Mouse (Mus musculus) cerebellum, postnatal 25 days (tissue): Measurements from ENCODE around the gene Pla2g5.
A peak's percentile ranks its signal among the peaks of the same experiment; 100 is the strongest.
"Not testable (repeated sequence)": the region's sequence is repeated elsewhere in the genome, so short reads cannot be mapped to it uniquely, and the experiment has no call there.

Experiments used
- DNase-seq, 2 experiments: peaks; one replicate each; pipeline ENCODE4 v3.0.0; 2021; ENCODE audit warnings: mixed read lengths in 2 of 2

The Pla2g5 gene

GRCm38 (mm10) chr4:138856491-138856890, 6.8 kb downstream of the Pla2g5 start:
- peak; percentile 65 to 76 for DNase-seq

GRCm38 (mm10) chr4:138855092-138855632, 8.1 kb downstream of the Pla2g5 start:
- DNase-seq = no peak

- no peak for DNase-seq
Observed at GRCm38 (mm10) chr4:138852961-138853360, 10.3 kb downstream of the Pla2g5 start.

- DNase-seq = peak; percentile 84 to 86
Observed at GRCm38 (mm10) chr4:138851463-138851862, 11.8 kb downstream of the Pla2g5 start.

GRCm38 (mm10) chr4:138841386-138841785, 21.9 kb downstream of the Pla2g5 start:
- peak; percentile 55 to 74 for DNase-seq

GRCm38 (mm10) chr4:138840726-138841125, 22.6 kb downstream of the Pla2g5 start:
- DNase-seq = no peak

- DNase-seq = peak in 1 of 2 experiments; percentile 34
Observed at GRCm38 (mm10) chr4:138839806-138840205, 23.5 kb downstream of the Pla2g5 start.

GRCm38 (mm10) chr4:138827147-138827546, 36.1 kb downstream of the Pla2g5 start:
- DNase-seq = no peak

- DNase-seq = no peak
Observed at GRCm38 (mm10) chr4:138825751-138826567, 37.3 kb downstream of the Pla2g5 start.

- peak in 1 of 2 experiments; percentile 23 for DNase-seq
Observed at GRCm38 (mm10) chr4:138824660-138825059, 38.6 kb downstream of the Pla2g5 start.

GRCm38 (mm10) chr4:138824161-138824560, 39.1 kb downstream of the Pla2g5 start:
- DNase-seq = not testable (repeated sequence)

GRCm38 (mm10) chr4:138821036-138821435, 42.2 kb downstream of the Pla2g5 start:
- no peak for DNase-seq

- DNase-seq = peak in 1 of 2 experiments; percentile 31
Observed at GRCm38 (mm10) chr4:138819101-138819500, 44.2 kb downstream of the Pla2g5 start.

- DNase-seq = no peak
Observed at GRCm38 (mm10) chr4:138817736-138818135, 45.5 kb downstream of the Pla2g5 start.

- DNase-seq = no peak
Observed at GRCm38 (mm10) chr4:138816166-138816565, 47.1 kb downstream of the Pla2g5 start.

- DNase-seq = no peak
Observed at GRCm38 (mm10) chr4:138806920-138807541, 56.3 kb downstream of the Pla2g5 start.

GRCm38 (mm10) chr4:138806160-138806559, 57.1 kb downstream of the Pla2g5 start:
- no peak for DNase-seq

GRCm38 (mm10) chr4:138805248-138805647, 58.0 kb downstream of the Pla2g5 start:
- no peak for DNase-seq

GRCm38 (mm10) chr4:138802917-138803316, 60.4 kb downstream of the Pla2g5 start:
- DNase-seq = no peak

- no peak for DNase-seq
Observed at GRCm38 (mm10) chr4:138801631-138802030, 61.7 kb downstream of the Pla2g5 start.

GRCm38 (mm10) chr4:138800134-138800744, 63.0 kb downstream of the Pla2g5 start:
- no peak for DNase-seq

GRCm38 (mm10) chr4:138797217-138797570, 66.1 kb downstream of the Pla2g5 start:
- no peak for DNase-seq

GRCm38 (mm10) chr4:138796513-138797216, 66.6 kb downstream of the Pla2g5 start:
- DNase-seq = no peak
